Mouse (Mus musculus): ENCODE measurements around the gene Nlrc4. TPM values are rescaled to one million over a fixed set of nuclear protein-coding genes. Genes with fewer than 3 reads are reported as not detected.

Nlrc4 gene
- total RNA-seq, 2 experiments from 2014 or later: 0.10 to 0.14 TPM

DNA sequence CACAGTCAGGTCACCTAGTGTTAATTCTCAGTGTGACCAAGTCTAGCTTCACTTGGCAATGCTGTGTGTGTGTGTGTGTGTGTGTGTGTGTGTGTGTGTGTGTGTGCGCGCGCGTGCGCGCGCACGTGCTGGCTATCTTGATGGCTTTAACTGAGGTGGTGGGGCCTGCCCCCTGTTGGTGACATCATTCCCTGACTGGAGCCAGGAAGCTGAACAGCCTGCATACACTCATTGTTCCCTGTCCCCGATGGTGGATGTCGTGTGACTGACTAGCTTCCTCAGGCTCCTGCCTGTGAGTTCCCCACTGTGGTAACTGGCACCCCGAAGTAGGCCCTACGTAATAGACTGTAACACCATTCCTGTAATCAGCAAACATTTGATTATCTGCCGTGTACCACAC, 27.5 kb downstream of the Nlrc4 start:
- DNase-seq (ENCODE audit: low spot score in 2 of 2): no peak

GRCm38 (mm10) chr17:74430074-74430473, 28.9 kb downstream of the Nlrc4 start:
- DNase-seq (ENCODE audit: low spot score in 2 of 2): no peak

- DNase-seq (ENCODE audit: low spot score in 2 of 2): peak; percentile 46 to 47
Measured at GRCm38 (mm10) chr17:74424401-74425005, 34.4 kb downstream of the Nlrc4 start.

GRCm38 (mm10) chr17:74420656-74421055, 38.3 kb downstream of the Nlrc4 start:
- no peak for DNase-seq (ENCODE audit: low spot score in 2 of 2)

GRCm38 (mm10) chr17:74418171-74418570, 40.8 kb downstream of the Nlrc4 start:
- DNase-seq (ENCODE audit: low spot score in 2 of 2): no peak

- DNase-seq (ENCODE audit: low spot score in 2 of 2): no peak
Measured at GRCm38 (mm10) chr17:74416841-74417360, 42.0 kb downstream of the Nlrc4 start.

DNA sequence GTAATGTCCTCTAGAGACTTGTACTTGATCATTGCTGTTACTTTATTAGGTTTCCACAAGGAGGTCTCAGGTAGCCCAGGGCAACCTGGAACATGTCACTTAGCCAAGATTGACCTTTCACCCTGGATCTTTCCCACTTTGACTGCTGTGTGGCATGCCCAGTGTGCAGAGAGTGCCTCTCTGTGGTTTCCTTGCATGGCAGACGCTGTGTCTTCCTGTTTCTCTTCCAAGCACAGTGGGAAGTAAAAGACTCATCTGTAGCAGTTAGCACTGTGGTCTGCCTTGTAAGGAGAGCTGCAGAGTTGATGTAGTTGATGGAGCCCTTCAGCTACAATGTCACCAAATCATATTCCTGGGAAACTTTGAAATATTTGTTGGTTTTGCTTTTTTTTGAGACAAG, 44.3 kb downstream of the Nlrc4 start:
- no peak for DNase-seq (ENCODE audit: low spot score in 2 of 2)

- DNase-seq (ENCODE audit: low spot score in 2 of 2): no peak
Measured at GRCm38 (mm10) chr17:74413324-74413723, 45.6 kb downstream of the Nlrc4 start.

DNA sequence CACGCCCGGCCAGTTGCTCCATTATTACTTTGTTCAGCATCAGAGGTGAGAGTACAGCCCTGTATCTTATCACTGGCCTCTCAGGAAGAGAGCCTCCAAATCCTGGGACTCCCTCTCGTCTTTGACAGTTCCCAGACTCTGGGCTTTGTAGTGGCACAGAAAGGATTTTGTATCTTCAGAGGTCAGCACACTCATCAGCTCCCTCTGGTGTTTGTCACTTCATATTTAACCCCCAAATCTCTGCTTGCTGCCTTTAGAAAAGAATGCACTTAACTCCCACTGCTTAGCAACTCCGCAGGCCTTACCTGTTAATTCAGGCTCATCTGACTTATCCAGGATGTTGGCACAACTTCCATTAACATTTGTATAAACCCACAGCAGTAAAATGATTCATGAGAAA, 49.2 kb downstream of the Nlrc4 start:
- no peak for DNase-seq (ENCODE audit: low spot score in 2 of 2)

DNA sequence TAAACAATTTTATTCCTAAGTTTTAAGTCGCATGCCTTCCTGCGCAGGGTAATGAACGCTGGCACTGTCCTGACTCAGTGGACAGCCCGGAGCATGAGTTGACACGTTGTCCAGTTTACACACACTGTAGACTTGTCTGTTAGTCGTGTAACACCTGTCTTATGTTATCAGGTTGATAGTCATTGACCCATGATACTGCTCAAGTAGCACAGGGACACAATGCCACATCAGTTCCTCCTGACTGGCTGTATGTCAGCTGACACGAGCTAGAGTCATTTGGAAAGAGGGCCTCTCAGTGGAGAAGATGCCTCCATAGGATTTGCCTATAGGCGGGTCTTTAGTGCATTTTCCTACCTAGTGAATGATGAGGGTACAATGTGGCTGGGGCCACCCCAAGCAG, 52.5 kb downstream of the Nlrc4 start:
- no peak for DNase-seq (ENCODE audit: low spot score in 2 of 2)

GRCm38 (mm10) chr17:74402486-74403222, 56.3 kb downstream of the Nlrc4 start:
- DNase-seq (ENCODE audit: low spot score in 2 of 2): no peak

DNA sequence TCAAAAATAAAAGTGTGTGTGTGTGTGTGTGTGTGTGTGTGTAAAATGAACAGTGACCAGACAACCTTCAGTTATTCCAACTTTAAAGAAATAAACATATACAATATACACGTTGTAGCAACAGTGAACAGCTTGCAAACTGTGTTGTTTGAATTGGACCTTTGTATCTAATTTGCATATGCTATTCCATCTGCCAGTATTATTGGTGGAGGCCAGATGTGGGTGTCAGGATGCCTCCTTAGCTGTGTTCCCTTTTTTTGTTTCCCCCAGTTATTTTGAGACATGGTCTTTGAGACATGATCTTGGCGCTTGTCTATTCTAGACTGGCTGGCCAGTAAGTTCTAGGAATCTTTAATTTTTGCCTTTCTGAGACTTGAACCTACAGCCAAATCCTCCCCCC, 61.8 kb downstream of the Nlrc4 start:
- no peak for DNase-seq (ENCODE audit: low spot score in 2 of 2)

DNA sequence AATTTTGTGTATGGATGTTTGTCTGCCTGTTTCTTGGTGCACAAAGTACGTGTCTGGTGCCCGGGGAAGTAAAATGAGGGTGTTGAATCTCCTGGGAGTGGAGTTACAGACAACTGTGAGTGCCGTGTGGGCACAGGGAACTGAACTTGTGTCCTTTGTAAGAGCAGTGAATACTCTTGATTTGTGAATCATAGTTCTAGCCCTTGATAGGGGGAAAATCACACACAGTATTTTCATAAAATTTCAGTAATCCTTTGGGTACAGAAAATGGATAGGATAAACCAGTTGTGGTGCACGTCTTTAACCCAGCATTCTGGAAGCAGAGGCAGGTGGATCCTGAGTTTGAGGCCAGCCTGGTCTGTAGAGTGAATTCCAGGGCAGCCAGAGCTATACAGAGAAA, 62.2 kb downstream of the Nlrc4 start:
- DNase-seq (ENCODE audit: low spot score in 2 of 2): no peak

DNA sequence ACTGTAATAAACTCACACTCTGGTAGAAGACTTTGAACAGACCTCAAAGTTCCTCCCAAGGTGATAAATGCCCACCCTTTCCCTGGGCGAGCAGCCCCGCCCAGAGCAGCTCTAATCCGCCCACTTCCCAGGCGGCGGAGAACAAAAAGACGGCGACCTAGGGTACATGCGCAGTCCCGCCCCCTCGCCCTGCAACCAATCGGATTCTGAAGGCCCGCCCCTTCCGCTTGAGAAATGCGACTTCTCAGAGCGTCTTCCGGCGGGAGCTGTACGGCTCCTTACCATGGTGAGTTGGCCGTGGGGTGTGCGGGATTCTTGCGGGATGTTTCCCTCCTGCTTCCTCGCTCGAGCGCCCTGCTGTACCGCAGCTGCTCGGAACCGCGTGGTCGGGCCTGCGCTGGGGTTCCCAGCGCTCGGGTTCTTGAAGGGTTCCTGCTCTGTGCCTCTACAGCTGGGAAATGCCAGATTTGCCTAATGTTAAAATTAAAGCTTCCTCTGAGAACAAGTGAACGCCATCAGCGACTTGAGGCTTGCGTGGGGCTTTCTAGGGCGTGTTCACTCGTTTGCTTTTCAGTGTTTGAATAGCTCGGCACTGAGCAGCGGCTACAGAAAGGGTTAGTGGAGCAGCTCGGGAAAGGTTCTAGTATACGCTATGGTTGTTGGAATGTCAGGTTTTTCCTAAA, 63.4 kb downstream of the Nlrc4 start, which contains the start of gene Slc30a6:
Slc30a6 (plus strand) TSS at position 226 of the 683 bp plus-strand sequence.
- DNase-seq (ENCODE audit: low spot score in 2 of 2): peak; percentile 93 to 97

GRCm38 (mm10) chr17:74394855-74395254, 64.1 kb downstream of the Nlrc4 start:
- DNase-seq (ENCODE audit: low spot score in 2 of 2): no peak

DNA sequence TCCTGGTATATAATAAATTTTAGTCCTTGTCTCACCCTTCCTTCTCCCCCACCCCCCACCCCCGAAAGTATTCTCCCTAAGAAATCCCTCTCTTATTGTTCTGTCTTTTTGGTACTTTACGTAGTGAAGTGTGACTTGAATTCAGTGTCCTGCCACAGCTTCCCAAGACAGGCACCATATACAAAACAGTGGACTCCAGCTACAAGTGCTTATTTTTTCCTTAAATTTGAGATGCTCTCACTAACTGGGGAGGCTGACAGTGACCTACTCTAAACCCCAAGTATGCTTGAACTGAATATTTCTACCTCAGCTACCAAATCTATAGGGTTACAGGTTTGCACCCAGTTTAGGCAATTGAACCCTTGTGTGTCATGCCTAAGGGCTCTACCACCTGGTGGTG, 64.6 kb downstream of the Nlrc4 start:
- DNase-seq (ENCODE audit: low spot score in 2 of 2): no peak

DNA sequence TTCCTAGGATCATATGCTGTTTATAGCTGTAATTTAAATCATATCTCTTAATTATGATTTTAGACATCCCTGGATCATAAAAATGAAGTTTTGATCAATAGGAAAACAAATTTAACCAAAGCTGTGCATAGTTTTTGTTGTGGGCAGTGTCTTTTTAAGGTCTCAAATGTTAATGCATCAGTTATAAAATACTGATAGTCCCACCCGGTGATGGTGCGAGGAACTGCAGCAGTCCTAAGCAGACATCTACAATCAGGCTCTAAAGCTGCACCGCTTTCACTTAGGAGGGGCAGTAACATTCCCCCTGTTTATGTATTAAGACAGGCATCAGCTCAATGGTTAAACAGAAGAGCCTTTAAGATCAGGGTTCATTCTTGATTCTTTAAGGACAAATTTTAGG, 69.1 kb downstream of the Nlrc4 start:
- DNase-seq (ENCODE audit: low spot score in 2 of 2): no peak

DNA sequence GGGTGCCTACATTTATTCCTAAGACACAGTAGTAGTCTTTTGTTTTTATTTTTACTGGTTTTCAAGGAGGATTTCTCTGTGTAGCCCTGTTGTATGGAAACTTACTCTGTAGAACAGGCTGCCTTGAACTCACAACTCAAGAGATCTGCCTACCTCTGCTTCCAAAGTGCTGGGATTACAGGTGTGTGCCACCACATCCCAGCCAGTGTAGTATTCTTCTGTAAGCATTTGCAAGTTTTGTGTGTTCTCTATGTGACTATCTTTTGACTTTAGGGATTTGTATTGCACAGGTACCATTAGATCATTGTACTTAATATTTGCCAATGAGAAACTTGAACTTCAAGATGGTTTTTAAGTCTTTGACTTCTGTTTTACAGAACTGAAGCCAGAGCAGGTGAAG, 72.3 kb downstream of the Nlrc4 start:
- DNase-seq (ENCODE audit: low spot score in 2 of 2): no peak

GRCm38 (mm10) chr17:74376916-74377315, 82.0 kb downstream of the Nlrc4 start:
- no peak for DNase-seq (ENCODE audit: low spot score in 2 of 2)
